Mouse (Mus musculus) ovary, postnatal 10 days (tissue): ENCODE data around the gene Wdr45b.
"Not testable (repeated sequence)": the region's sequence is repeated elsewhere in the genome, so short reads cannot be mapped to it uniquely, and the experiment has no call there.

Source experiments
- DNase-seq: peaks from one replicate; pipeline ENCODE4 v3.0.0; 2022; ENCODE audit warnings: low spot score

The Wdr45b gene

DNA sequence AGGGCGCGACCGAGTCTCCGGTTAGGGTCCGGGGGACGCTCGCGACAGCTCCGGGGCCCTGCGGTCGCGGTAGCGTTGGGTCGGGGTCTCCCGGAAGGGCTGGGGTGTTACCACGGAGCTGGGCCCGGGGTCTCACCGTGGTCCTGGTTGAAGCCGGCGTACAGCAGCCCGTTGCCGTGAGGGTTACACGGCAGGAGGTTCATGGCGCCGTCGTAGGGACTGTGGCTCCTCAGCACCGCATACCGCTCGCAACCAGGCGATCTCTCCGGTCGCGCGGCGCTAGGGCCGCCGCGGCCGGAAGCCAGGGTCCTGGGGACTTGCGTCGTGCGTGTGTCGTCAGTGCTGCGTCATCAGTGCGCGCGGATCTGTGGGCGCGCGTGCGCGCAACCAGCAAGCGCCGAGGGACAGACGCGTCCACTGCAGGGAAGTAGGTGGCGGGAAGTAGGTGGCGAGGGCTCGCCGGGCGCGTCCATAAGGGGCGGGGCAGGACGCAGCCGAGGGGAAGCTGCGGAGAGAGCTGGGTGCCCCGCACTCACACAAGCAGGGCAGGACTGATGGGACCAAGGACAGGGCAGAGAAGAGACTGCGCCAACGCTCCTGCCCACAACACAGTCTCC lies at the start of gene Wdr45b:
TSS of gene Wdr45b (minus strand) at position 355 of the 617 bp plus-strand sequence.
- DNase-seq = peak; percentile 93

DNA sequence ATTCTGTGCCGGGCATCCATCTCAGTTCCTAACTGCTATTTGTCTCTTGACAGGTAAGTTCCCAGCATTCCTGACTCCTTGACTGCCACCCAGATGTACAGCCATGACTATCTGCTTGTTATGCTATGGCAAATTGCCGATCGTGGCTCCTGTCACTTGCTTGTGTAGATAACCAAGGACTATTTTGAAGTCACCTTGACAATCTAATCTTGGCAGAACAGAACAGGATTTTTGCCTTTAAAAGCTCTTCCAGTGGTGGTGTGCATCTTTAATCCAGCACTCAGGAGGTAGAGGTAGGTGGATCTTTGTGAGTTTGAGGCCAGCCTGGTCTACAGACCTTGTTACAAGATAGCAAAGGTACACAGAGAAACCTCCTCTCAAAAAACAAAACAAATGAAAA lies 38.2 kb upstream of the Wdr45b start:
- DNase-seq = no peak

DNA sequence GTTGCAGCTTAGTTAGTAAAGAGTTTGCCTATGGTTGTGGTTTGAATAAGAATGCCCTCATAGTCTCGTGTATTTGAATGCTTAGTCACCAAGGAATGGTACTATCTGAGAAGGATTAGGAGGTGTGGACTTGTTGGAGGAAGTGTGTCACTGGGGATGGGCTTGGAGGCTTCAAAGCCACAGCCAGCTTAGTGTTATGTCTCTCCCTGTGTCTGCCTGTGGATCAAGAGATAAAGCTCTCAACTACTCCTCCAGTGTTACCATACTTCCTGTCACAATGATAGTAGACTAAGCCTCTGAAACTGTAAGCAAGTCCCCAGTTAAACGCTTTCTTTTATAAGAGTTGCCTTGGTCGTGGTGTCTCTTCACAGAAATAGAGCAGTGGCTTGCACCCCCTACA lies 36.5 kb upstream of the Wdr45b start:
- no peak for DNase-seq

DNA sequence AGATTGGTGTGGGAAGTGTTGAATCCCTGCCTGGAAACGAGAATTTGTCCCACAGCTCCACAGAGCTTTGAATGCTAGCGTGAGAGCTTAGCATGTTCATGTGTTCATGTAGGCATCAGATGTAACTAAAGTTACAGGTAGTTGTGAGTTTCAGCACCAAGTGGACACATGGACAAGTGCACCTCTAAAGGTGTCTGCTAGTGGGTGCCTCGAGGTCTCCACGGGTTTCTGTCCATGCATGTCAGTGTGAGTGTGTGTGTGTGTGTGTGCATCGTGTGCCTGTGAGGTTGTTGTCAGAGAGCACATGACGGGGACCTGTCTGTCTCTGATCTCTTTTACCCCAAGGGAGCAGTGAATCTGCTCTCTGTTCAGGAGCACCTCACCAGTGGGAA lies 34.3 kb upstream of the Wdr45b start:
- DNase-seq = no peak

DNA sequence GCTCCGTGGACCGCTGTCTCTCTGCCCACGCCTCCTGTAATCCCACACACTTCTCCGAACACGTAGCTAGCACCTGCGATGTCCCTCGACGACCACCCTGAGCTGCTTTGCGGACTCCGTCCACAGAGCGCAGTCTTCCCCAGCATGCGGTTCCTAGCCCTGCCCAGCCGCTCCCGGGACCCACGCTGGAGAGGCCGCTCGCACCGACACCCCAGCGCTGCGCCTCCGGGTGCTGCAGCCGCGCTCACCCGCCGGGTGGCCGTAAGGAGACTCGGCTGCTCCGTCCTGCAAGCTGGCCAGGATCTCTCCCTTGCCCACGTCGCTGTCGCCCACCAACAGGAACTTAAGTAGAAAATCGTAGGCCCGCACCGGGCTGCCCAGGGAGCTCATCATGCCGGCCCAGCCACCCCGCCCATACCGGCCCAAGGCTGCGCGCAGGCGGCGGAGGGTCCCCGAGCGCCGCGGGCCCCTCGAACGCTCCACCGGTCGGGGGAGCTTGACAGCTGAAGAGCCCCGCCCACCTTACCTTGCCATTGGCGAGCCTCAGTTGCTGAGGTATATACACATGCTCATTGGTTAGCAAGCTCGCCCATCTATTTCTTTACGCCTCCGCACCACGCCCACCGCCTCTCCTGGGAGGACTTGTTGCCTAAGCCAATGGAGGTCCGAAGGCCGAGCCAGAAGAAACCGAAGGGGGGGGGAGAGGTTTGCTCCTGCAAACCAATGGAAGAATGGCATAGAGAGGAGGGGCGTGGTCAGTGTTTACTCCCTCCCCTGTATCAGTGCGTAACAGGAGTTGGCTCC lies 33.7 kb upstream of the Wdr45b start, which contains the start of gene Rab40b:
TSS of gene Rab40b (minus strand) at position 502 of the 804 bp plus-strand sequence.
- peak; percentile 63 for DNase-seq

DNA sequence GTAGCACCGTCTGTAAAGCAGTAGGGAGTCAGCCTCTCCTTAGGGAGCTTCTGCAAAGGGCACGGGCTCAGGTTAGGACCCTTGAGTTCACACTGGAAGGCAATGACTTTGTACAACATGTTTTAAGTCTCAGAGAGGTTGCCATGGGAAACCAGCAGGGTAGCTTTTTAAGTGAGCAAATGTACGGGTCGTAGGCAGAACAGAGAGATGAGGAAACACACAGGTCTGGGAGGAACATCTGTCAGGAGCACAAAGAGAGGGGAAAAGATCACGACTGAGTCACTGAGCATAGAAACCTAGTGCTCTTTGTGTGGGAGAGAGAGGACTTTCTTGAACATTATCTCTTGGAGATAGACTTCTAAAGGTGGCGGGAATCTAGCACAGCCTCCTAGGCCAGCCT lies 26.0 kb upstream of the Wdr45b start:
- DNase-seq = no peak

DNA sequence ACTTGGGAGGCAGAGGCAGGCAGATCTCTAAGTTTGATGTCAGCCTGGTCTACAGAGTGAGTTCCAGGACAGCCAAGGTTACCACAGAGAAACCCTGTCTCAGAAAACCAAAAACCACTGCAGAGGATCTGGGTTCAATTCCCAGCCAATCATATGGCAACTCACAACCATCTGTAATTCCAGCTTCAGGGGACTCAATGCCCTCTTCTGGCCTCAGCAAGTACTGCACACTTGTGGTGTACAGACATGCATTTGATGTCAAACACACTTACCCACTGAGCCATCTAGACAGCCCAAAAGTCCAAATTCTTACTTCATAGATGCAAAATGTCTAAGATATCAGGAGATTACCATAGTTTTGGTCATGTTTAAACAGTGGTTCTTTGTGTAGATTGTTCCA lies 24.4 kb upstream of the Wdr45b start:
- DNase-seq = no peak

DNA sequence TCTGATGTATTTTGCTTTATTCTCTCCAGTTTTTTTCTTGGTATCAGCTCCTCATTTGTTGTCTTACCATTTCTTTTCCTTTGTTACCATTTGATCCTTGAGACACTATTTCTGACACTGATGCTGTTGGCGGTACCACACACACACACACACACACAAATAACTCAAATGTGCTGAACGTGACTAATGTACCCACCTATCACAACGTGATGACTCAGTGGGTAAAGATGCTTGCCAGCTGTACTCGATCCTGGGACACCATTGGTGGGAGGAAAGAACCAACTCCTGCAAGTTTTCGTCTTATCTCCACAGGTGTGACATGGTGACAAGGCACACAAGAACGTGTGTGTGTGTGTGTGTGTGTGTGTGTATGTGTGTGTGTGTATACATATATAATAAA lies 19.1 kb upstream of the Wdr45b start:
- no peak for DNase-seq

DNA sequence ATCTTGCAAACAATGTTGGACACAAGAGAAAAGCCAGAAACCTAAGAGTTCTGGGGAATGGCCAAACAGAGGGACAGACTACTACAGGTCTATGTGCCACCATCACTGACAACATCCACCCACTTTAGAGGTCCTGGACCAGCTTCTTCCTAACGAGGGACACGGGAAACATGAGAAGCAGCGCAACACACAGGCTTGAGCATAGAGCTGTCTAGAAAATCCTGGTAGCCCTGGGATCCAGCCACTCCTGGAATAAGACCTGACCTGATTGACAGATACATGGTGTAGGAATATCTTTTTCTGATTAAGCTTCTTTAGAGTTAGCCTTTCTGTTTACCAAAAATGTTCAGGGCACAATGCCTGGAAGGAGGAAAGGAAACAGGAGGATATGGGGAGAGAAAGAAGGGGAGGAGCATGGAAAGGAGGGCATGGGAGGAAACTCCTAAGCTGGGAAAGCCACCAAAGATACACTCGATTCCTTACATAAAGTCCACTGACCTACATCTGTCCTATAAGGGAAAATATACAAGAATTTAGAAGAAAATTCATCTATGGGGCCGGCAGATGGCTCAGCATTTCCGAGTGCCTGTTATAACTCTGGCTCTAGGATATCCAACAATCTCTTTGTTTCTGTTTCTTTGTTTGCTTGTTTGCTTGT lies 16.2 kb upstream of the Wdr45b start:
- no peak for DNase-seq

DNA sequence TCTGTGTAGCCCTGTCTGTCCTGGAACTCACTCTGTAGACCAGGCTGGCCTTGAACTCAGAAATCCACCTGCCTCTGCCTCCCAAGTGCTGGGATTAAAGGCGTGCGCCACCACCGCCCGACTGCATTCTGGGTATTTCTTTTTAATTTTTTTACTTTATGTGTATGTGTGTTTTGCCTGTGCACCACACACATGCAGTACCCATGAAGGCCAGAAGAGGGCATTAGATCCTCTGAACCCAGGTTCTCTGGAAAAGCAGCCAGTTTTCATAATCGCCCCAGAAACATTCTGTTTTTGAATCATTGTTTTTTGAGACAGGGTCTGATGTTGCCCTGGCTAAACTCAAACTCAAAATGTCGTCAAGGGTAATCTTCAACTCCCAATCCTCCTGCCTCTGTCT lies 15.4 kb upstream of the Wdr45b start:
- no peak for DNase-seq

DNA sequence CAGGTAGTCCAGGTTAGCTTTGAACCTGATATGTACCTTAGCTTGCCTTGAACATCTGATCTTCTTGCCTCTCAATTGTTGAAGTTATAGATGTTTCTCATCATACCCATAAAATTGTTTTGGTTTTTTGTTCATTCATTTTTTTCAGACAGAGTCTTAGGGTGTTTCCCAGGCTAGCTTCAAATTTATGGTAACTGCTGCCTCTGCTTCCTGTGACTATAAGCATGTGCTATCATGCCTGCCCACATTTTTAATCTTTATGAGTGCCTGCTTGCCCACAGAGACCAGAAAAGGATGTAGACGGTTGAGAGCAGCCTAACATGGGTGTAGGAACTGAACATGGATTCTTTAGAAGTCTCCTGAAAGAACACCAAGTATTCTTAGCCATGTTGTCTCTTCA lies 14.5 kb upstream of the Wdr45b start:
- no peak for DNase-seq

DNA sequence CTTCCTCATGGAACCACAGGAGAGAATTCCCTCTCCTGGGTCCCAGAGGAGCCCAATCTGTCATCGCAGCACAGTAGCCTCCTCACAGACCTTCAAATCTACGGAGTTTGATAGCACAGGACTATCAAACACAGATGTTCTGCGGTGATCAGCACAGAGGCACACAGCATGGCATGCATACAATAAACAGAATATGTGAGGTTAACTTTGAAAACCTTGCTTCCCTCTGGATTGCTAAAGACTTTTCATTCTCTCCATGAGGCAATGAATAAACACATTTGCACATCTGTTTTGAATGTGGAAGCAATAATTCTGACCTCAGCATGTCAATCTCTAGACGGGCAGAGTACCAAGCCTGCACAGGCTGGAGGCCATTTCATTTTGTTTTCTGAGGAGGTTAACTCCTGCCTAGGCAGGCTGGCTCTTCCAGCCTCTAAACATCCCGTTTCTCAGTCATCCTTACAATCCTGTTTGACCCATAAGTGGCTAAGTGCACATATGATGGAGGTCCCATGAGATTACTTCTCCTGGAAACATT lies 13.0 kb upstream of the Wdr45b start:
- no peak for DNase-seq

DNA sequence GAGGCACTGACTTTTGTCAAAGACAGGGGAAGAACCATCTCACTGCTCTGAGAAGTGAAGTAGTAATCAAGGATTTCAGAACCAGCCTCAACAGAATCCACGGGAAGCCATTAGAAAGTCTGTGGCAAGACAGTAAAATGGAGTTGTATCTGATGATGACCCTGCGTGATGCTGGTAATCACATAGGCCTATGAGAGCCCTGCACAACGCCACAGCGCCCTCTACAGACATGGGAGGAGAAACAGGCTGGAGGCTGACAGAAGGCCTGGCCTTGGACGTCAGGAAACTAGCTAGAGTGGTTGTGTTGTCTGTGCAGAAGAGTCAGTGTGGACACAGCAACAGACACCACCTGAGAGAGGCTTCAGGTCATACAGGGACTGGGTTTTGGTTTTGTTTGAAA lies 8.0 kb upstream of the Wdr45b start:
- DNase-seq = no peak

DNA sequence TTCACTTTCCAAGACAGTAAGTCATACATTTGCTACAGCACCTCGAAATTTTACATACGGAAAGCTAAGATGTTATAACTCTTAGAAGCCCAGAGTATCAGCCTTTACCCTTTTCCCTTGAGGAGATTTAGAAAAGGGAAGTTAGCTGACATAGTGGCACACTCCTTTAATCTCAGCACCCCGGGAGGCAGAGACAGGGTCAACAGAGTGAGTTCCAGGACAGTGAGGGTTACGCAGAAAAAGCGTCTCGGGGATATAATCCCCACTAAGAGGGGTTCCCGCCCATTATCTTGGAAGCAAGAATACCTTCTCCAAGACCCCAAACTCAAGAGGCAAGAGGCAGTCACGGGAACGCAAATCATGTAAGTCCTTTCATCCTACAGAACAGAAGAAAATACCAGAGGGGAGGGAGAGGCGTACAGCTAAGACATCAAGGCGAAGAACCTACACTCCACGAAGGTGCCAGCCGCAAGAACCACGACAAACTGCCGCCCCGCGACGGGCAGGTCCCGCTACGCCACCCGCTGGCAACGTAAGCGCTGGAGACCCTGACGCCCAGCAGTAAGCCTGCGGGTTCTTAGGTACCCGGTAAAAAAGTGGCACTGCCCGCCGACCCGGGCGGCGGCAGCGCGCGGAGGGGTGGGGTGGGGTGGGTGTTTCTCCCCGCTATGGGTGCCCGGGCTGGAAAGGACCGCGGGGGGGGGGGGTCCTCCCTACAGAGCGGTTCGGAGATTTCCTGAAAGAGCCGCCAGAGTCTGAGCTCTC lies 737 bp downstream of the Wdr45b start:
- no peak for DNase-seq

DNA sequence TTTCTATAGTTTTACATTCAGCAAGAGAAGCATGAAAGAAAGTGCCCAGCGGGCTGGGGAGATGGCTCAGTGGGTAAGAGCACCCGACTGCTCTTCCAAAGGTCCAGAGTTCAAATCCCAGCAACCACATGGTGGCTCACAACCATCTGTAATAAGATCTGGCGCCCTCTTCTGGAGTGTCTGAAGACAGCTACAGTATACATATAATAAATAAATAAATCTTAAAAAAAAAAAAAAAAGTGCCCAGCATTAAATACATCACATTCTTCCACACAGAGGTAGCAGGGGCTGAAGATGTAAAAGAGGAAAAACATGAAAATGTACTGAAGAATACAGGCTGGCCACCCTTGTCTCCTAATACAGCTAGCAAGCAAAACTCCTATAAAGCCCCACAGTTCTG lies 5.5 kb downstream of the Wdr45b start:
- DNase-seq = not testable (repeated sequence)

DNA sequence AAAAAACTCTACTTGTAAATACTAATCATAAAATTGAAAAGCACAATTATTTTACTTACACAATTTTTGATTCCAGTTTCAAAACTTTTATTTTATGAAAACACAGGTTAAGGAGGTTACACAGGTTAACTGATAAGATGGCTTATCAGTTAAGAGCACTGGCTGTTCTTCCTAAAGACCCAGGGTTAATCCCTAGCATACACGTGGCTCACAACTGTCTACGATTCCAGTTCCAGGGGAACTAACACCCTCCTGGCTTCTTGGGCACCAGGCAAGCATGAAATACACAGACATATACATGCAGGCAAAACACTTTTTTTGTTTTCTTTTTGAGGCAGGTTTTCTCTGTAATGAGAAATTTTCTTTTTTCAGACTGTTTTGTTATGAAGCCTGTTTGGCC lies 6.1 kb downstream of the Wdr45b start:
- DNase-seq = no peak

DNA sequence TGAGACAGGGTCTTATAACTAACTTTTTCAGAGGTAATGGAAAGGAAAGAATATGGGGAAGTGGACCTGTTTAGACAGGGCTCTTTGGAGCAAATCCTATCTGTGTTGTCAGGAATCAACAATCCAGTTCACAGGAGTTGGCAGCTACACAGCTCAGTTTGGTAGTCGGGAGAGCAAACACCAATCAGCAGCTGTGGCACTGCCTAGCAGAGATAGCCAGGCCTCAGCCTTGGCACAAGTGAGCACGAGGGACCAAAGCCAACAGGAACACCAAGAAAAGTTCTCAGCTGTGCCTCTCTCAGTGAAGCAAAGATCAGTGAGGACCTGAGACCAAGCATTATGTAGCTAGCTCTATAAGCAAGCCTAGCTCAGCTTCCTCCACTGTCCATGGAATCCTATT lies 7.2 kb downstream of the Wdr45b start:
- no peak for DNase-seq

DNA sequence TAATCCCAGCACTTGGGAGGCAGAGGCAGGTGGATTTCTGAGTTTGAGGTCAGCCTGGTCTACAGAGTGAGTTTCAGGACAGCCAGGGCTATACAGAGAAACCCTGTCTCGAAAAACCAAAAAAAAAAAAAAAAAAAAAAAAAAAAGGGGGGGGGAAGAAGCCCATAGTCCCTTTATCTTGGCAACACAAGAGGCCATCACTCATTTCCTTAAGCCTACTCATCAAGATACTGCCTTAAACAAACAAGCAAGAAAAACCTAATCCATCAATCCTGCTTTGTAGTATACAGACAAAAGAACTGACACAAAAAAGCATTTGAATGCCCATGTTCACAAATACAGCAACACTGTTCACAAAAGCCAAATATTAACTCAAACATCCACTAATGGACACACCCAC lies 11.8 kb downstream of the Wdr45b start:
- DNase-seq = not testable (repeated sequence)

DNA sequence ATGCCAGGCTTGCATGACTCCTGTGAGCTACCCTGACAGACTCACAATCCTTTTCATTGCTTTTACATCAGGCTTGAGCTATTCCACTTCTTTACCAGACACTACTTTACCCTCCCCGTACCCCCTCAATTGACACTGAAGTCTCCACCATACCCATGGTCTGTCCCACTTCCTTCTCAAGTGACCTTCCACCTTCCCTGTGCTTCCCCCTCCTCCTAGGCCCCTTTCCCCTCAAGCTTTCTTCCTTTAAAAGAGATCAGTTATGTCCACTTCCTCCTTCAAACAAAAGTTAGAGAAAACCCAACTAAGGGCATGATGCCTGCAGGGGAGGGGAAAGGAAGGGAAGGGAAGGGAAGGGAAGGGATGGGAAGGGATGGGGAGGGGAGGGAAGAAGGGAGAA lies 14.0 kb downstream of the Wdr45b start:
- no peak for DNase-seq

DNA sequence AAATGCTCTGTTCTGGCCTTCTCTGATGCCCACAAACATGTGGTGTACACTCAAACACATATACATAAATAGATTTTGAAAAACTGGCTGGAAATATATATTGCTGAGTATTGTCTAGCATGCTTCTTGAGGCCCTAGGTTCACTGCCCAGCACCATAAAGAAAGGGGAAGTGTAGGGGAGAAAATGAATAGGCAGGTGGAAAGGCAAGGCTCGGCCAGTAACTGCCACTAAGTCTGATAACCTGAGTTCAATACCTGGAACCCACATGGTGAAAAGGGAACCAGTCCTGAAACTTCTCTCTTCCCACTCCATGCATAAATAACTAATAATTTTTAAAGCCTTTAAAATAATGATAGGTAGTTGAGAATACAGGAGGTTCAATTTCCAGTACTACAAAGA lies 14.6 kb downstream of the Wdr45b start:
- DNase-seq = no peak

DNA sequence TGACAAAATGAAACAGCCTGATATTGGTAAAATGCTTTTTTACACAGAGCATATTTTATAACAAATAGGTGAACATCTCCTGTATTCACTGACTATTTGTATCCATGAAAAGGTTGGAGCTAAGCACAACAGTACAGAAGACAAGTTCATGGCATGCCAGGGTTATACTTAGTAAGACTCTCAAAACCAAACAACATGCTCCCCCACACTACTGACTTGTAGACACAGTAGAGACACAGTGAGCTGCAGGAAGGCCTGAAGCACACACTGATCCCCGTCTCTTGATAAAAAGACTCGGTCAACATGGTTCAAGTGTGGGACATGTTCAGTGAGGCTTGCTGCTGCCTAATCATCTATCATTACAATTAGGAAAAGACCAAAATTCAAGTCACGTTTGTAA lies 22.6 kb downstream of the Wdr45b start:
- no peak for DNase-seq

DNA sequence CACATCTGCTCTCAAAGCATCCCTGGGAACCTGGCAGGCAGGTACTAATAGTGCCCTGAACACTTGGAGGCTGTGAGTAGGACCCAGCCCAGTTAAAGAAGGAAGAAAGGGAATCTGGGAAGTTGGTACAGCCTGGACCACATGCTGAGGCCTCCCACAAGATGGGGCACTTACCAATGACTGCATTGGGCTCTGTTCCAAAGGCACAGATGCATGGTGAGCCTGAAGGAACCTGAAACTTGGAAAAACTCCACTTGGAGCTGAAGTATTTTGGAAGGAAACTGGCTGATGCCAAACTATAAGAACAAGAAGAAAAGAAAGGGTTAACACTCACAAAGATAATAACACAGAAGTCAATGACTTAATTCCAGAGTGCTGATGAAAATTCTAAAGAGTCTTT lies 25.6 kb downstream of the Wdr45b start:
- DNase-seq = no peak
